Mouse (Mus musculus) right cerebral cortex, postnatal 36 days (tissue): ENCODE data around the gene Tmem87b.
A peak's percentile ranks its signal among the peaks of the same experiment; 100 is the strongest.

Experiments used
- DNase-seq, 2 experiments: peaks; one replicate each; pipeline ENCODE4 v3.0.0; 2022; ENCODE audit warnings: low spot score in 2 of 2, mixed read lengths in 1 of 2

Tmem87b gene

DNA sequence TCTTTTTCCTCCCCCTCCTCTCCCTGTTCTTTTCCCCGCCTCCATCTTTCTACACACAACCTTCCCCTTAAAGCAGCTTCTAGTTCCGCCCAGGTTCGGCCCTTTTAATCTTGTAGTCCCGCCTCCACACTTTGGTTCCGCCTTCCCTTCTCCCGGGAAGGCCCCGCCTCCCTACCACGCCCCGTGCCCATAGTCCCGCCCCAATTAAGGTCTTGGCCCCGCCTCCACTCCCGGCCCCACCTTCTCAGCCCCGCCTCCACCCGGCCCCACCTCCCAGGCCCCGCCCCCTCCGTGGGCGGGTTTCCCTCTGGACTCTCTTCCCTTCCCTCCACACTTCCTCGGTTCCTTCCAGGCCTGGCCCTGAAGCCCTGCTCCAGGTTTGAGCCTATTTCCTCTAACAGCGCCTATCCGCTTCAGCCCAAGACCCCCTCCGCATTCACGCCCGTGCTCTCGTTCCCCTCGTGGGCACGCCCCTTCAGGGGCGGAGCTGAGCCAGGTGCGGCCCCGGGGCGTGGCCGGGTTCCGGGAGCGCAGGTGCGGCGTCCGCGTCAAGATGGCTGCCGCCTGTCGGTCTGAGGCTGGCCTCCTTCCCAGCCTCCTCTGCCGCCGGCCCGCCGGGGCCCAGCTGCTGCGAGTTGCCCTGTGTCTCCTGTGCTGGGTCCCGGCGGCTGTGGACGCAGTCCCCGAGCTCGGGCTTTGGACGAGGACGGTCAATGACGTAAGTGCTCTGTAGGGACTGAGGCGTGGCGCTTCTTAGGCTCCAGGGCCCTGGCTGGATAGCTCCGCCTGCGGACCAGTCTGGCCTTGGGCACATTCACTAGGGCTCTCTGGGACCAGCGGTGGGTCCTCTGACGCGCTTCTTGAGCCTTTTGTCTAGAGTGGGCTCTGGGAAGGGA lies at the start of gene Tmem87b:
Gene Tmem87b (plus strand): TSS at position 333 of the 896 bp plus-strand sequence.
- DNase-seq: peak; percentile 94

DNA sequence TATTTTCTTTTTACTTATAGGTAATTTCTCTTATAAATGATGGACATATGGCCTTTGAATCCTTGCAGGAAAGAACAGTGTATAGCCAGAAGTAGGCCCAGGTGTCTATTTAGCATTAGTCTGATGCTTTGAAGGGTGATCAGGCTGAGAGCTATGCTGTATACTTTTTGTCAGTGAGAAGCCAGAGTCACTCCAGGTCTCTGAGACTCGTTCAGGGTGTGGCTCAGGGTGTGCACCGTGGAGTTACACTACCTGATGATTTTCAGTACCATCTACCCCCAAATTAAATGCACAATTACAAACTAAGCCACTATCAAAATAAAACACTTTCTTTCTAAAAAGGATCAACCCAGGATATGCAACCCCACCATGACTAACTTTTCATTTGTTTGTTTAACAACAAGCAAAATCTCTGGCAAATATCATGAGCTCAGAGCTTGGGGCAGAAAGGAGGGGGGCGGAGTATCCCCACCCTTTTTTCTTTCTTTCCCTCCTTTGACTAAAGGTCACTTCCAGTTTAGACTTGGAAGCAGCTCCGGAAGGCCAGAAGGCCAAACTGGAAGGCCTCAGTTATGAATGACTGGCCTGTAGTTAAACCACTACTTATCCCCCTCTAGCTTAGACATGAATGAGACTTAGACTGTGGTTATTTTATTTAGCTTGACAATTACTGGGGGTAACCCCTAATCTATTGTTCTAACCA lies 49.2 kb upstream of the Tmem87b start:
- DNase-seq: no peak

DNA sequence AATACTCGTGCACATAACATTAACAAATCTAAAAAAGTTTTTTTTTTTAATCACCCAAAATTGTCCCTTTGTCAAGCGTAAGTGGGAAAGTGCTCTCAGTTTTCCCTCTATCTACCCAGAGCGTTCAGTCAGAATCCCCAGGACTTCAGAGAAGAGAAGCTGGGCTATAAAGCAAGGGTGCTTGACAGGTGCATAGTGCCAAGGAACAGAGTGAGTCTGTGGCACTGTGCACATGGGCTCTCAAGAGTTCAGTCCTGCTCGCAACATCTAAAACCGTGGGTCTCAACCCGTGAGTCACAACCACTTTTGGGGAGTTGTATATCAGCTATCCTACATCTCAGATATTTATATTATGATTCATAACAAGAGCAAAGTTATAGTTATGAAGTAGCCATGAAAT lies 47.4 kb upstream of the Tmem87b start:
- DNase-seq: no peak

DNA sequence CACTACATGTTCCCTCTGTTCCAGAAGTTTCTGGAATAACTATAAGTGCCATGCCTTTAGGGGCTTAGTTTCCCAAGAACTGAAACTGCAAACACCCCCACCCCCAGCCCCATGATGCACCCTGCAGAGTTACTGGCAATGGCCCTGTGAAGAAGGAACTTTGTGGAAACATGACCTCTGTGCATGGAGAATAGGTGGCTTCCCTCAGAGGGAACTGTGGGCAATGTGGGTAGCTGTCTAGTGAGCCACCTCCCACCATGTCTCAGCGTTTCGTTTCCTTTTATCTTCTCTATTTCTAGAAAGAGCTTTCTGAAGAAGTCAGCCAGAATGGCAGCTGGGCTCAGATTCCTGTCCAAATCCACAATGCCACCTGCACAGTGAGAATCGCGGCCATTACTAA lies 46.9 kb upstream of the Tmem87b start:
- DNase-seq: no peak

DNA sequence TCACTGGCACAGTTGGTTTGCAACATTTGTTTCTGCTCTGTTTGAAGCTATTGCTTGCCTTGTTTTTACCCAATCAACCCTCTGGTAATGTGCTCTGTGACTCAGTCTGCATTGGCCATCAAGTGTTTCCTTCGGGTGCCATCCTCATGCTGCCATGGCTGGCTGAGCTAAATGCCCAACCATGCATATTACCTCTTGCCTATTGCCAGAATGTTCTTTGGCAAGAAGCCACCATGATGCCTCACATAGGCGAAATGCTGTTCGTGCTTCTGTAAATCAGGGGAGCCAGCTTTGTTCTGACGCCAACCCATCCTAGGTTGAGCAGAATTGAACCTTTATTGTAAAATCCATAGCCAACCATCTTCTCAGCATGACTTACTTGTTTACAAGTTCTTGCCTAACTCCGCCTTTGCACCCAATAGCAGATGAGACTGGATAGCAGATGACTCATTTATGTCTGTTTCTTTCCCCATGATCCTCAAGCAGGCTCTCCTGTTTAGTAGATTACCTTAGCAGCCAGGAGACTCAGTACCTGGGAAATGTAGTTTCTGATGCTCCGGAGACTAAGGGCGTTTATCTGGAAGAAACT lies 46.1 kb upstream of the Tmem87b start:
- DNase-seq: no peak

DNA sequence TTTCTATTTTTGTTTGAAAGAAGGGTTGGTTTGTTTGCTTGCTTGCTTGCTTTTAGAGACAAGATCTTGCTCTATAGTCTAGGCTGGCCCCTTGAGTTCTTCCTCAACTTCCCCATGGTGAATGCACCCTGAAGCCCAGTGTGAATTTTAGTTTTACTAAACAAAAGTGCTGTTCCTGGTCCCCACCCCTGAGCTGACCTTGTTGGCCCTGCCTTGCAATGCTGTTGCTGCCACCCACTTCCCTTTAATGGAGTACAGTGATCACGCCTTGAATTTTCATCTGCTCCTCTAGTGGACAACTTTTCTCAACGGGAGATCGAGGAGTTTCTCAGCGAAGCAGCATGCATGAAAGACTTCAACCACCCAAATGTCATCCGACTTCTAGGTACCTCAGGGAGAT lies 35.7 kb upstream of the Tmem87b start:
- no peak for DNase-seq

DNA sequence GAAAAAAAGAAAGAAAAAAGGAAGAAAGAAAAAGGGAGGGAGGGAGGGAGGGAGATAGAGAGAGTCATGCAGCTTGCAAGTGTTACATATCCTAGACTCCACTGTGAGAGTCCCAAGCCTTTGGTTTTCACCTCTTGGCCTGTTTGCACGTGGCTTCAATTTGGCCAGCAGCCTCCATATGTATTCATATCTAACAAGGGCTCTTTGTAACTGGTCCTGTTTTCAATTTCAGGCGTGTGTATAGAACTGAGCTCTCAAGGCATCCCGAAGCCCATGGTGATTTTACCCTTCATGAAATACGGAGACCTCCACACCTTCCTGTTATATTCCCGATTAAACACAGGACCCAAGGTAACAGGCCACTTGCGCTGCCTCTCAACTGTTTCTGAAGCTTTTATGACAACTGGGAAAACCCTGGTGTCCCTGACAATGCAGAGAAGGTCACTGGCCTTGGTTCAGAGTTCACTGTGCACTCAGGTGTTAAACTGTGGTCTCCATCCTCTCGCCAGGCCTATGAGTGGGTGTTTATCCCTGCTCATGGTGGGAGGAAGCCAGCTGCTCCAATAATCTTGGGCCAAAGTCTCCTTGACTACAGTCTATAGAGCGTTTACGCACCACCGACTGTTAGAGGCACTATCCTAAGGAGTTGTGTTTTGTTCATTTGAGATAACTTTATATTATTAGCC lies 34.1 kb upstream of the Tmem87b start:
- no peak for DNase-seq

DNA sequence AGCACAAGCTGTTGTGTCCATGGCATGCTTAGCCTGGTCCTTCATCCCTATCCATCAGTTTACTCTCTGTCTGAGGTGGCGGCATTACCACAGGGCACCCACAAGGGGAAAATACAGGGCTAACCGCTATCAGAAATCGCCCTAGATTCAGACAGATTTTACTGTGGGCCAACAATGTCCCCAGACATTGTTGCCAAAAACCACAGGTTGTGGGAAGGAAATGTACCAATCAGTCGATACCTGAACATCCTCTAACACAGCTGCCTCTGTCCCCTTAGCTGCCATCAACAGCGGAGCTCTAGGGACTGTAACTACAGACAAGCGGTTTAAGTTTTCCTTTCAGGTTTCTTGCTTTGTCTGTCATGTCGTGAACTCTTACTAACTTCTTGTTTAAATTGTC lies 33.1 kb upstream of the Tmem87b start:
- no peak for DNase-seq

DNA sequence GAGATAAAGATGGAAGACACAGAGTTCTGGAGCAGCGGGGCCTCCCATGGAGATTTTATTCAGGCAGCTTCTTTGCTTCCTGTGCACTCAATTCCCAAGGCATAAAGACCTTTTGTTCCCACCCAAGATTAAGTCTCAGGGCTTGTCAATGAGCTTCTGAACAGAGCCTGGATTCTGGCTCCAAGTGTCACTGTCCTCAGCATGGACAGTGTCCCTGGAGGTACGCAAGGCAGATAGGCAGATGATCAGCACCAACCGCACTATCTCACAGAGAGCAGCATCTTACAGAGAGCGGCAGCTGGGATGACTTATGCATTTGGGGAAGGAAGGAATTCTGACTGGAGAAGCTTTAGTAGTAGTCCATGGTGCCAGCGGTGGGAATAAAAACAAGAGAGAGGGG lies 31.6 kb upstream of the Tmem87b start:
- DNase-seq: no peak

DNA sequence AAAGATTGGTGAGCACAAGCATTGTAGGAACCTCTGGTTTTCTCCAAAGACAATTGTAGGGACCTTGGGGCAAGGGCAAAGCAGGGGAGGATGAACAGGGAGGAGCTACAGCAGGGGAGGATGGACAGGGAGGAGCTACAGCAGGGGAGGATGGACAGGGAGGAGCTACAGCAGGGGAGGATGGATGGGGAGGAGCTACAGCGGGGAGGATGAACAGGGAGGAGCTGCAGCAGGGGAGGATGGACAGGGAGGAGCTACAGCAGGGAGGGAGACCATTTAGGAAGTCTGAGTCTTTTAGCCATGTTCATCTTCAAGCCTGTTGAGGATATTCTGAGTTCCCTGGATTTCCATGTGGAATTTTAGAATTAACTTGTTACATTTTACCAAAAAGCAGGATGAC lies 31.1 kb upstream of the Tmem87b start:
- no peak for DNase-seq

DNA sequence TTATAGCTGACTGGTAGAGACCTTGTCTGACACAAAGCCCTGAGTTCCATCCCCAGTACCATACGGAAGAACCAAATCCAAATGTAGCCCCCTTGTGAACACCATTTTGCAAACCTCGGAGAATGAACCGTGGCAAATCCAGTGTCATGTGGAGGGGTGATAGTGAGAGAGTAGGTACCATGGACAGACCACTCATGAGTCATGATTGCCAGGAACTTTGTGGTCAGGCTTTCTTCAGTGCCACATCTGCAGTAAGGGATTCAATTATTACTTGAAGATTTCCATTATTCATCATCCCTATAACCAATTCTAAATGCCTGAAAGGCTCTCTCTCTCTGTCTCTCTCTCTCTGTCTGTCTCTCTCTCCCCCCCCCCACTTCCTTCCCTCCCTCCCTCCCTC lies 30.1 kb upstream of the Tmem87b start:
- DNase-seq: no peak

DNA sequence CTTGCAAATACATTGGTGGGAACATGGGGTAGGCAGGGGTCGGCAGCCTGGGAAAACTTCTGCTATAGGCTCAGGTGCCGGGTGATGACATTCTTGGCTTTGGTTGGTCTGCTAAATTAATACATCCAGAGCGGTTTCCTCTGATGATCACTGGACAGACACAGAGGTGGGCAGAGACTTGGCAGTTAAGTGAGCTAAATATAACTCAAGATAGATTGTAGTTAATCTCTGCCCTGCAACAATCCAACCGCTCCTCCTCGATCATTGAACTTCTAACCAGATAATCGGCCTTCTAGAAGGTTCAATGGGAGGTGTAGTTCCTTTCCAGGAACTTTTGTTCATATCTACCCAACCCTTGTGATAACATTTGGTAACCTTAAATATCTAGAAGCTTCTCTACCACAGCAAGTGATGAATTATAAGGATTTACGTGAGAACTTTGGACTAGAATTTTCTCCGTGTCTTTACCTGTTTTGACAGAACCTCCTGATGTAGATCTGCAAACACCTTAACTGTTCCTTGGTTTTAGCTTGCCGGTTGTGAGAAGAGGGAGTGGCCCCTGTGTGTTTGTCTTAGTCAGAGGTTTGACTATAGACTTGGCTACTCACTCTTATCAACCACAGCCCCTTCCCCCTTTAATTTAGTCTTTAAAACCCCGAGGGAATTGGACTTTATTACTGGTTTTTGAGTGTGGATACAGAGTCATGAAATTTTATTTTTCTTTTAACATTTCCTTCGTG lies 26.9 kb upstream of the Tmem87b start:
- DNase-seq: no peak

DNA sequence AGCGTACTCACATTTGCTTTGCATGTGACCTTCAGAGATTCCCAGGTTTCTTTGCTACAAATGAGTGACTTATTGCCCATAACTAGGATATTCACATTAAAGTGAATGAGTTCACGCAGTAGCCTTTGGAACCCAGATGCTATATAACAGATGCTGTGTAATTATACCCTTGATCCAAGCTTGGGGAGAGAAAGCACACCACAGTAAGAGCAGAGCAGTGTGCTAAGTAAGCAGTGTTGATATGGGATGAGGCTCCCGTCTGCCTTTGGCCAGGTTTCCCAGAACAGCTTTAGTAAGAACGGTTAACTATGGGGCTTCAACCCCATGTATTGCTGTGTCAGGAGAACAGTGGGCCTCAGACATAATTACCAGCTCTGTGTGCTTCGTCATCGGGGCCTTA lies 24.0 kb upstream of the Tmem87b start:
- no peak for DNase-seq

DNA sequence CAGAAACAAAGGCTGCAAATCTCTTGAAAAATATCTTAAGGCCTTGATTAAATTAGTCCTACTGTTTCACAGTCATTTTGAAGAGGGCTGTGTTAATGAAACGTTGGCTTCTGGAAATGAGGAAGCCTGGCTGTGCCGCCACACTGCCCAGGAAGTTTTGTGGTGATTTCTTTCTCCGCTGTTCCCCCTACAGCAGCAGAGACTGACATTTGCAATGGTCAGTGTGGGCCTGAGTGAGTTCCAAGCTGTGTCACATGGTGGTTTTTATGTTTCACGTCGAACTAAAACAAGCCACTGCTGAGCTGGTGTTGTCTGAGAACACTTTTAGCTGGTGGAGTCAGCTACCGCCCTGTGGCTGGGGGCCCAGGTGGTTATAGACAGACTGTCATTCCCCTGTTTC lies 21.5 kb upstream of the Tmem87b start:
- DNase-seq: no peak

DNA sequence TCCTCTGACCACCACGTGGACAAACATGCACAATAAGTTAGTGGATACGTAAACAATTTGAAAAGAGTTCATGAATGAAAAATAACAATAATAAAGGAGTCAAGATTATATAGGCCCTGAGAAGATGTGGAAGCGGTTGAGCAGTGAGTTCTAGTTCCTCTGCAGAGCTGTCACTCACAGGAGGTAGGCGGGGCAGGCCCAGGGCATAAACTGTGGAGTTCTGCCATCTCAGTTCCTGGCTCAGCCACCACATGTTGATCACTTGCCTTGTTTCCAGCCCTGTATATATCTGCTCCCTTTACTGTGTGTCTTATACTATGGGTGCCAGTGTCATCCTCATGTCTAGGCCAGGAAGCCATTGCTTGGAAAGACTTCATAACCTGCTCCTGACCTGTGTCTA lies 14.5 kb upstream of the Tmem87b start:
- DNase-seq: no peak

DNA sequence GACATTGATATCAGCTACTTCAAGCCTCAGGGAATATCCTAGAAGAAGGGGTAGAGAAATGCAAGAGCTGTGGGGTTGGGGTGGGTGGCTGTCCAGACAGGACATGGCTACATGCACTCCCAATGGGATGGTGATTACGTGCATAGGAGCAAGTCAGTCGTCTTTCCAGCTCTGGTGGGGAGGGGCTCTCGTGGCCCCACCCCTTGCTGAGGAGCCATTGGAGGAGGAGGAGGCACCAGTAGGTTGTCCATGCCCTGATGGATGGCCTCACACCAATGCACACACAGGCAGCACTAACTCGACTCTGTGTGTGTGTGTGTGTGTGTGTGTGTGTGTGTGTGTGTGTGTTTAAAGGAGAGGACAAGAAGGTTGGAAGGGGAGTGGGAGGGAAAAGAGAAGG lies 12.6 kb upstream of the Tmem87b start:
- DNase-seq: no peak

DNA sequence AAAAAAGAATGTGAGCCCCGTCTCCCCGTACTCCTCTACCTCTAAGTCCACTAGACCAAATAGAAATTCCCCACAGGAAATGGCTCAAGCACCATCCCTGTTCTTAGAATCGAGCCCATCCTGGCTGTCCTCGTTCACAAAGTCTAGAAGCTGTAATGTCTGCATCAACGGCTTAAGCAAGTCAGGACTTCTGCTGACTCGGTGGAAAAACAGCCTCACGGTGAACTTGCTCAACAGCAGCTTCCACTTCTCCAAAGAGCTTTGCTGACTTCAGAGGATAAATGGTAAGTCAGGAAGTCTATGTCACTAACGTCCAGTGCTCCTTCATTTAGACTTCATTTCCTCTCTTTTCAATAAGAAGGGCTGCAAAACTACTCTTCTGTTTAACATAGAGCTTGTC lies 11.4 kb upstream of the Tmem87b start:
- no peak for DNase-seq

DNA sequence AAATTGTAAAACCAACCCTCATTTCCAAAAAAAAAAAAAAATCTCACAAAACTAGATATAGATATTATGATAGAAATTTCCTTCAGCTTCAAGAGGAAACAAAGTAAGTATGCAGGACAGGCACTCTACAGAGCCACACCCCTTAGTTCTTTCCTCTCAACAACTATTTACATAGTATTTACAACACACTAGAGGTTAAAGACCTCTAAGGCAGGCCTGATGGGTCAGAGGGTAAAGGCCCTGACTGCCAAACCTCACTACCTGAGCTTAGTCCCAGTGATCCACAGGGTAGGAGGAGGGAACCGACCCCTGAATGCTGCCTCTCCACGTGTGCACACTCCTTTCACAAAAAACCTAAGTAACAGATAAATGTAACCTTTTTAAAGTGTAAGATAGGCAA lies 5.2 kb upstream of the Tmem87b start:
- no peak for DNase-seq

DNA sequence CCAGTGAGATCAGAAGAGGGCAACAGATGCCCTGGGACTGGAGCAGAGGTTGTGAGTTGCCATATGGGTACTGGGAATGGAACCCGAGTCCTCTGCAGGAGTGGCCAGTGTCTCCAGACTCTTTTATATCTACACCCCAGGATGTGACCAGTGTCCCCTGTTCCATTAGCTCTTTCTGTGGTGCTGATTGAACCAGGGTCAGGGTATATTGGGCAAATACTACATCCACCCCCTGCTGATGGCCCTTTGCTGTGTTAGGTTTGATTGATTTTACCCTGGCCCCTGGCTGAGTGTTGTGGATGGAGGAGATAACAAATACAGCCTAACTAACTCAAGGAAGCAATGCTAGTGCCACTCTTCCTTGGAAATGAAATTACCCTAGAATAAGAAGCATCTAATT lies 1.6 kb upstream of the Tmem87b start:
- DNase-seq: no peak

DNA sequence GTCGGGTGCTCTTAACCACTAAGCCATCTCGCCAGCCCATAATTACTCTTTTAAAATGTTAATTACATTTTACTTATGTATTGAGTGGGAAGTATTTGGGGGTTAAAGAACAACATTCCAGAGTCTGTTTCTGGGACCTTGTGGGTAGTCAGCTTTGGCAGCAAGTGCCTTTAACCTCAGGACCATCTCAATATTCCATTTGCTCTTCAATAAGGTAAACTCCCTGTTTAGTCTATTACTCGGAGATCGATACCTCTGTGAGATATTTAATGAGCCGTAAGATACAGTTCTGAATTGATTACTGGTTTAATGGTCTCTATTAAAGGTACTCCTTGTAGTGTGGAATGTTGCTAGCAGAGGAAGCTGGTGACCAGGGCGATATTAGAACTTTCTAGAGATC lies 1.0 kb upstream of the Tmem87b start:
- DNase-seq: no peak

DNA sequence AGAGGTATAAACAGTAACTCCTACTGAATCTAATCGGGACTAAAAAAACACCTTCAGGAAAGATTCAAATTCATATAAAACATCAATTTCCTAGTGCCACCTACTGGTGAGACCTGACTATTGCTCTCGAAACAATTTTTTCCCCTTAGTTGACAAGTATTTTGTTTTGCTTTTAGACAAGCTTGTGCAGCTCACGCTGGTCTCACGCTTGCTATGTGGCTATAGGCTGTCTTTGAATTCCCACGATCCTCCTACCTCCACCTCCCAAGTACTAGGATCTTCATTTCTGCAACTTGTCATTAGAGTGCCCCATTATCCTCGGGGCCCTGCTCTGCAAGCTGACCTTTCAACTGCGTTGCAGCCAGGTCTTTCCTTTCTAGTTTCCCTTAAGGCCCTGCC lies 532 bp upstream of the Tmem87b start:
- peak; percentile 46 to 71 for DNase-seq
